Mouse (Mus musculus): ENCODE measurements at regions not wholly inside any gene's neighbourhood (a gene's known extent, or its start where the extent isn't known, plus 50 kb on each side); places are given as distances from the start of the nearest gene placed in this dataset.

GRCm38 (mm10) chr11:7944373-7944772 is 720.0 kb downstream of the Tns3 start:
- Histone ChIP-seq H3K4me3 (no peak overlapping the region), H3K4me2 (ENCODE audit: low read depth) (no peak overlapping the region), H3K27me3 (ENCODE audit: control insufficient read depth, insufficient read depth, insufficient read length) (no peaks in the 10 kb centered on the region), H3K79me2 (ENCODE audit: control insufficient read depth, insufficient read depth) (no peaks in the 10 kb centered on the region), H3K36me3 (ENCODE audit: control insufficient read depth, insufficient read depth) (no peaks in the 10 kb centered on the region), H3ac (ENCODE audit: control insufficient read depth, insufficient read length) (no peak overlapping the region)
- TF ChIP-seq TCF12 (IDR thresholded peaks at IDR 0.05; ENCODE audit: insufficient read depth, poor library complexity, severe bottlenecking) (no peak), SRF (IDR thresholded peaks at IDR 0.05; ENCODE audit: control insufficient read depth, insufficient read length, low read depth) (no peak), REST (IDR thresholded peaks at IDR 0.05; ENCODE audit: insufficient read depth, insufficient read length) (no peak), CEBPB (IDR thresholded peaks at IDR 0.05; ENCODE audit: insufficient read depth, poor library complexity, severe bottlenecking) (no peak), MAX (IDR thresholded peaks at IDR 0.05; ENCODE audit: low read depth) (no peak), MYOG (IDR thresholded peaks at IDR 0.05; ENCODE audit: control insufficient read depth in 1 of 3, insufficient read depth in 1 of 3, insufficient read length in 2 of 3, low read depth in 2 of 3) (no peak), USF1 (IDR thresholded peaks at IDR 0.05; ENCODE audit: low read depth) (no peak), POLR2AphosphoS2 (IDR thresholded peaks at IDR 0.05; ENCODE audit: insufficient read length, low read depth) (no peak), TCF3 (IDR thresholded peaks at IDR 0.05; ENCODE audit: insufficient read length, low read depth) (no peak)

GRCm38 (mm10) chr11:7933611-7934010 is 719.9 kb upstream of the Igfbp3 start:
- TF ChIP-seq TCF12 (IDR thresholded peaks at IDR 0.05; ENCODE audit: insufficient read depth, poor library complexity, severe bottlenecking) (no peak), SRF (IDR thresholded peaks at IDR 0.05; ENCODE audit: control insufficient read depth, insufficient read length, low read depth) (no peak), MAX (IDR thresholded peaks at IDR 0.05; ENCODE audit: low read depth) (no peak), MYOD1 (IDR thresholded peaks at IDR 0.05; ENCODE audit: control insufficient read depth in 1 of 3, insufficient read length in 2 of 3, low read depth in 2 of 3) (no peak), POLR2AphosphoS2 (IDR thresholded peaks at IDR 0.05; ENCODE audit: insufficient read length, low read depth) (no peak), E2F4 (IDR thresholded peaks at IDR 0.05; ENCODE audit: insufficient read depth) (no peak), USF1 (IDR thresholded peaks at IDR 0.05; ENCODE audit: low read depth) (no peak), MYOG (IDR thresholded peaks at IDR 0.05; ENCODE audit: control insufficient read depth in 1 of 3, insufficient read depth in 1 of 3, insufficient read length in 2 of 3, low read depth in 2 of 3) (no peak), CEBPB (IDR thresholded peaks at IDR 0.05; ENCODE audit: insufficient read depth, poor library complexity, severe bottlenecking) (no peak), TCF3 (IDR thresholded peaks at IDR 0.05; ENCODE audit: insufficient read length, low read depth) (no peak), POLR2A (IDR thresholded peaks at IDR 0.05; ENCODE audit: insufficient read length, low read depth) (no peak), REST (IDR thresholded peaks at IDR 0.05; ENCODE audit: insufficient read depth, insufficient read length) (no peak)
- Histone ChIP-seq H3K4me2 (ENCODE audit: low read depth) (no peak overlapping the region), H3ac (ENCODE audit: control insufficient read depth, insufficient read length) (no peak overlapping the region)

DNA sequence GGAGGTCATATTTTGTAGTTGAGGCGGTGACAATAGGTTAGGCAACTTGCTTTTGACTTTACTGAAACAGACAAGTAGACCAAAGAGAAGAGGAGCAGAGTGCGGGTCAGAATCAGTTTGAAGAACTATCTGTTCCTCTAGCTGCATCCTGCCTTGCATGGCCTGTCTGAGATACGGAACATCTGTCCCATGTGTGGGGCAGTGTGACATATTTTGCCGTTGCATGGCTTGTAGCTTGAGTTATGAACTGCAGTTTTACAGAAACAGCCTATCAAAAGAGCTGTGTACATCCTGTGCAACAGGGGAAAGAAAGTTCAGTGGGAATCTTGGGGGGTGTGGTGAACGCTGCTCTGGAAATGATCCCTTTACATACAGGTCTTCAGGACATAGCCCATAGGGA is 718.9 kb upstream of the Igfbp3 start:
- H3K79me2 ChIP-seq (ENCODE audit: control insufficient read depth, insufficient read depth), result no peaks in the 10 kb centered on the region
- H3K36me3 ChIP-seq (ENCODE audit: control insufficient read depth, insufficient read depth), result no peaks in the 10 kb centered on the region
- no peak overlapping the region for H3K4me2 ChIP-seq (ENCODE audit: low read depth)
- no peaks in the 10 kb centered on the region for H3K27me3 ChIP-seq (ENCODE audit: control insufficient read depth, insufficient read depth, insufficient read length)
- TF ChIP-seq MYOD1 (IDR thresholded peaks at IDR 0.05; ENCODE audit: control insufficient read depth in 1 of 3, insufficient read length in 2 of 3, low read depth in 2 of 3), result no peak
- TF ChIP-seq POLR2AphosphoS2 (IDR thresholded peaks at IDR 0.05; ENCODE audit: insufficient read length, low read depth), result no peak
- TF ChIP-seq TCF12 (IDR thresholded peaks at IDR 0.05; ENCODE audit: insufficient read depth, poor library complexity, severe bottlenecking), result no peak
- TF ChIP-seq E2F4 (IDR thresholded peaks at IDR 0.05; ENCODE audit: insufficient read depth), result no peak
- no peak for TF ChIP-seq SRF (IDR thresholded peaks at IDR 0.05; ENCODE audit: control insufficient read depth, insufficient read length, low read depth)
- no peak for TF ChIP-seq TCF3 (IDR thresholded peaks at IDR 0.05; ENCODE audit: insufficient read length, low read depth)
- TF ChIP-seq MAX (IDR thresholded peaks at IDR 0.05; ENCODE audit: low read depth), result no peak
- no peak for TF ChIP-seq CEBPB (IDR thresholded peaks at IDR 0.05; ENCODE audit: insufficient read depth, poor library complexity, severe bottlenecking)
- TF ChIP-seq POLR2A (IDR thresholded peaks at IDR 0.05; ENCODE audit: insufficient read length, low read depth), result no peak
- no peak for TF ChIP-seq MYOG (IDR thresholded peaks at IDR 0.05; ENCODE audit: control insufficient read depth in 1 of 3, insufficient read depth in 1 of 3, insufficient read length in 2 of 3, low read depth in 2 of 3)
- TF ChIP-seq USF1 (IDR thresholded peaks at IDR 0.05; ENCODE audit: low read depth), result no peak
- no peak for TF ChIP-seq REST (IDR thresholded peaks at IDR 0.05; ENCODE audit: insufficient read depth, insufficient read length)
- no peak overlapping the region for H3ac ChIP-seq (ENCODE audit: control insufficient read depth, insufficient read length)
- no peak overlapping the region for H3K4me3 ChIP-seq

More at GRCm38 (mm10) chr11:7933611-7934010, 719.9 kb upstream of the Igfbp3 start:
- no peaks in the 10 kb centered on the region for H3K79me2 ChIP-seq (ENCODE audit: control insufficient read depth, insufficient read depth)
- no peaks in the 10 kb centered on the region for H3K36me3 ChIP-seq (ENCODE audit: control insufficient read depth, insufficient read depth)
- H3K4me3 ChIP-seq, result no peak overlapping the region
- H3K27me3 ChIP-seq (ENCODE audit: control insufficient read depth, insufficient read depth, insufficient read length), result no peaks in the 10 kb centered on the region

GRCm38 (mm10) chr11:7931064-7931797 is 717.5 kb upstream of the Igfbp3 start:
- H3K79me2 ChIP-seq (ENCODE audit: control insufficient read depth, insufficient read depth), result no peaks in the 10 kb centered on the region
- TF ChIP-seq POLR2A (IDR thresholded peaks at IDR 0.05; ENCODE audit: insufficient read length, low read depth) (no peak), USF1 (IDR thresholded peaks at IDR 0.05; ENCODE audit: low read depth) (no peak), REST (IDR thresholded peaks at IDR 0.05; ENCODE audit: insufficient read depth, insufficient read length) (no peak)
- H3K4me3 ChIP-seq, result no peak overlapping the region
- H3K4me2 ChIP-seq (ENCODE audit: low read depth), result no peak overlapping the region
- no peaks in the 10 kb centered on the region for H3K36me3 ChIP-seq (ENCODE audit: control insufficient read depth, insufficient read depth)
- H3K27me3 ChIP-seq (ENCODE audit: control insufficient read depth, insufficient read depth, insufficient read length), result no peaks in the 10 kb centered on the region
- no peak overlapping the region for H3ac ChIP-seq (ENCODE audit: control insufficient read depth, insufficient read length)

GRCm38 (mm10) chr11:7927676-7928075 is 714.0 kb upstream of the Igfbp3 start:
- Histone ChIP-seq H3K4me2 (ENCODE audit: low read depth) (no peak overlapping the region), H3K79me2 (ENCODE audit: control insufficient read depth, insufficient read depth) (no peaks in the 10 kb centered on the region), H3K4me3 (no peak overlapping the region), H3ac (ENCODE audit: control insufficient read depth, insufficient read length) (no peak overlapping the region), H3K27me3 (ENCODE audit: control insufficient read depth, insufficient read depth, insufficient read length) (no peaks in the 10 kb centered on the region), H3K36me3 (ENCODE audit: control insufficient read depth, insufficient read depth) (no peaks in the 10 kb centered on the region)
- TF ChIP-seq CEBPB (IDR thresholded peaks at IDR 0.05; ENCODE audit: insufficient read depth, poor library complexity, severe bottlenecking), result no peak
- TF ChIP-seq USF1 (IDR thresholded peaks at IDR 0.05; ENCODE audit: low read depth), result no peak
- no peak for TF ChIP-seq SRF (IDR thresholded peaks at IDR 0.05; ENCODE audit: control insufficient read depth, insufficient read length, low read depth)
- no peak for TF ChIP-seq POLR2AphosphoS2 (IDR thresholded peaks at IDR 0.05; ENCODE audit: insufficient read length, low read depth)
- no peak for TF ChIP-seq REST (IDR thresholded peaks at IDR 0.05; ENCODE audit: insufficient read depth, insufficient read length)

Data from myocyte (in vitro differentiated cells).